Mouse (Mus musculus) C2C12 (cell line): Measurements from ENCODE around the gene Hmgxb4. TPM values are rescaled to one million over a fixed set of nuclear protein-coding genes. Genes with fewer than 3 reads are reported as not detected.

ENCODE experiments used
- H3K27me3 ChIP-seq: one replicate; pipeline ENCODE4 v1.6.1; 2011; ENCODE audit not compliant: control insufficient read depth, insufficient read depth, insufficient read length
- H3K36me3 ChIP-seq: one replicate; pipeline ENCODE4 v1.6.1; 2011; ENCODE audit not compliant: control insufficient read depth, insufficient read depth
- H3K4me3 ChIP-seq: one replicate; pipeline ENCODE4 v1.5.1; 2011; ENCODE audit warnings: mild to moderate bottlenecking, control low read depth; ENCODE audit not compliant: poor library complexity, insufficient read depth, severe bottlenecking
- H3K79me2 ChIP-seq: one replicate; pipeline ENCODE4 v1.6.1; 2011; ENCODE audit not compliant: control insufficient read depth, insufficient read depth
- H3K79me3 ChIP-seq: one replicate; pipeline ENCODE4 v1.6.1; 2011; ENCODE audit warnings: low read depth, control low read depth
- H3ac ChIP-seq: one replicate; pipeline ENCODE3; 2011; ENCODE audit warnings: low read depth; ENCODE audit not compliant: control insufficient read depth, insufficient read length
- CEBPB ChIP-seq: IDR thresholded peaks from one replicate; pipeline ENCODE4 v1.6.1; 2011; ENCODE audit warnings: low read depth, mild to moderate bottlenecking, control low read depth, moderate library complexity
- CTCF ChIP-seq: IDR thresholded peaks from one replicate; pipeline ENCODE4 v1.5.1; 2011; ENCODE audit not compliant: control insufficient read depth, insufficient read depth, insufficient read length
- FOSL1 ChIP-seq: IDR thresholded peaks from one replicate; pipeline ENCODE4 v1.8.0; 2011; ENCODE audit warnings: mild to moderate bottlenecking, low read length; ENCODE audit not compliant: poor library complexity, insufficient read depth, severe bottlenecking
- MAX ChIP-seq: IDR thresholded peaks from one replicate; pipeline ENCODE4 v1.6.1; 2011; ENCODE audit warnings: mild to moderate bottlenecking, control low read depth
- MYOD1 ChIP-seq: IDR thresholded peaks from one replicate; pipeline ENCODE4 v1.6.1; 2011; ENCODE audit warnings: low read depth; ENCODE audit not compliant: control insufficient read depth, insufficient read length
- MYOG ChIP-seq: IDR thresholded peaks from one replicate; pipeline ENCODE4 v1.6.1; 2011; ENCODE audit not compliant: control insufficient read depth, insufficient read length; ENCODE audit errors: extremely low read depth
- USF1 ChIP-seq: IDR thresholded peaks from one replicate; pipeline ENCODE4 v1.6.1; 2011; ENCODE audit warnings: low read depth, mild to moderate bottlenecking, control low read depth, moderate library complexity
- polyA plus RNA-seq: library from polyadenylated mRNA; unstranded; fragments of >200 nt; fragmentation: generic; extraction: Trizol; gene quantifications from one replicate; pipeline ENCODE4 v1.2.1, GENCODE M21; 2012; ENCODE audit warnings: missing spikeins

The Hmgxb4 gene
- polyA plus RNA-seq, 1 experiment = 12.0 TPM

DNA sequence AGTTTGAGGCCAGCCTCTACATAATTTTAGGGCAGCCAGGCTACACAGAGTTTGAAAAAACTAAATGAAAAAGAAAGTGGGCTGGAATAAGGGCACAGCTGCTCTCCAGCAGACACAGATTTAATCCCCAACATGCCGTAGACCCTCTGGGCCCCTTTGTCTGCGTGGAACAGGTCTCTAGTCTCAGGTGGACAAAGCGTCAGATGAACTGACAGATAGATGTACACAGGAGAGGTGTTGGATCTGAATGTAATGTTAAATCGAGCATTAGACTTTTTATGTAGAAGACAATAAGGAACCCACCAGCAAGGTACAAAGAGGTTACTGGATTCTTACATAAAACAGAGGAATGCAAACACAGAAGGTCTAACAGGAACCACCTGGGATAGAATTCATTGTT lies 32.7 kb downstream of the Hmgxb4 start:
- no peaks in the 10 kb centered on the region for H3K27me3 ChIP-seq
- H3K4me3 ChIP-seq = no peak overlapping the region
- H3ac ChIP-seq = no peak overlapping the region
- no peaks in the 10 kb centered on the region for H3K79me3 ChIP-seq
- peaks cover 80% of the 10 kb centered on the region for H3K36me3 ChIP-seq
- H3K79me2 ChIP-seq = no peaks in the 10 kb centered on the region
- TF ChIP-seq MAX (no peak), MYOD1 (no peak), CTCF (no peak), FOSL1 (no peak), CEBPB (no peak)

DNA sequence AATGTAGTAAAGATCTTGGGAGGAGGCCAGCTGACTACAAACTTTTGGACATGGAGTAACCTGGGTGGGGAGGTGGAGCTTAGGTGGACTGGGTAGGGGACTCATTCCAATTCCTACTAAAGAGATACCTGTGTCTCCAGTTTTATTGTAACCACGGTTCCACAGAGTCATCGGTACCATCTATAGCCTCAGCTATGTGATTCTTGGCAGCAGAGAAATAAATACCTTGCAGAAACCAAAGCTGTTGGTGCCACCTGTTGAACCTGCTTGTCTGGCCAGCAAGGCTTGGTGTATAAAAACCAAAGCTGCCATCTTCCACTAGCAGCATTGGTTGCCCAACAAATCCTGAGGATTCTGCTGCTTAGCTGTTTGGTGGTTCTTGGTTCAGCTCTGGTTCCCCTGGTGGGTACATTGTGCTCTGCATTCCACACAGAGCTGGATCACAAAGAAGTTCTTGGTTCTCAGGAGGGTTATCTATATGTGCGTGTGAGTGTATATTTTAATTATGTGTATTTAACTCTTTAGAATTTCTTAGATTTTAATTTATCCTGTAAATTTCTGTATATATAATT lies 37.4 kb downstream of the Hmgxb4 start:
- H3K4me3 ChIP-seq = no peak overlapping the region
- peaks cover 34% of the 10 kb centered on the region for H3K36me3 ChIP-seq
- TF ChIP-seq MYOD1 (no peak), CTCF (no peak), MAX (no peak), MYOG (no peak), USF1 (no peak), CEBPB (no peak), FOSL1 (no peak)
- H3K79me2 ChIP-seq = no peaks in the 10 kb centered on the region
- no peaks in the 10 kb centered on the region for H3K27me3 ChIP-seq
- no peak overlapping the region for H3ac ChIP-seq
- no peaks in the 10 kb centered on the region for H3K79me3 ChIP-seq

GRCm38 (mm10) chr8:75032961-75033360 lies 39.8 kb downstream of the Hmgxb4 start:
- Histone ChIP-seq H3K79me2 (no peaks in the 10 kb centered on the region), H3K4me3 (no peak overlapping the region), H3K79me3 (no peaks in the 10 kb centered on the region), H3ac (no peak overlapping the region), H3K27me3 (no peaks in the 10 kb centered on the region), H3K36me3 (peaks cover 17% of the 10 kb centered on the region)
- no peak for TF ChIP-seq MYOG
- TF ChIP-seq USF1 = no peak
- TF ChIP-seq CEBPB = no peak
- TF ChIP-seq MYOD1 = no peak
- TF ChIP-seq FOSL1 = no peak
- TF ChIP-seq MAX = no peak
- TF ChIP-seq CTCF = no peak

GRCm38 (mm10) chr8:75033511-75034243 lies 40.5 kb downstream of the Hmgxb4 start, which contains the start of gene Tom1:
Gene Tom1 (plus strand): TSS chr8:75033705.
- peak; percentile 7 for TF ChIP-seq MAX
- no peak for TF ChIP-seq CTCF
- TF ChIP-seq USF1 = peak; percentile 85
- Histone ChIP-seq H3K4me3 (peak within 1 kb of the TSS; percentile 40), H3ac (peak within 1 kb of the TSS; percentile 81), H3K79me3 (no peaks in the 10 kb centered on the region), H3K27me3 (no peaks in the 10 kb centered on the region), H3K79me2 (no peaks in the 10 kb centered on the region), H3K36me3 (peaks cover 10% of the 10 kb centered on the region)

DNA sequence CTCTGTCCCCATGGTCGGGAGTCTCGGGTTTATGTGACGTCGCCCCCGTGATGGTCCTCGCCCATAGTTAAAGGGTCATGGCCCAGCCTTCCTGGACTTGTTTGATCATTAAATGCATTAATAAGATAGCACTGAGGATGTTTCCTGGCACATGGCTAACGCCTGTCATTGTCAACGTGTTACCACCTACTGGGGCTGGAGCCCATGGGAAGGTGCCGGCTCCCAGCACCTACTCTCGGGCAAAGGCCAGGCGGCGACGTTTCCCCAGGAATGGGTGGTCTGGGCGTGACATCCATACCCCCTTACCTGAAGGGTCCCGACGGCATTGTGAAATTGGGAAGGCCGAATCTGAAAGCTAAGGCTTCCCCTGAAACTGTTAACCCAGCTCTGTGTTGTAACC lies 41.1 kb downstream of the Hmgxb4 start:
- no peak for TF ChIP-seq MAX
- TF ChIP-seq MYOG = no peak
- no peak for TF ChIP-seq MYOD1
- no peak for TF ChIP-seq CEBPB
- TF ChIP-seq CTCF = no peak
- TF ChIP-seq USF1 = no peak
- TF ChIP-seq FOSL1 = no peak
- H3ac ChIP-seq = peak overlapping the region; percentile 66
- H3K79me3 ChIP-seq = no peaks in the 10 kb centered on the region
- H3K27me3 ChIP-seq = no peaks in the 10 kb centered on the region
- H3K79me2 ChIP-seq = no peaks in the 10 kb centered on the region
- H3K36me3 ChIP-seq = peaks cover 8% of the 10 kb centered on the region
- peak overlapping the region; percentile 40 for H3K4me3 ChIP-seq

GRCm38 (mm10) chr8:75035640-75036039 lies 42.5 kb downstream of the Hmgxb4 start:
- Histone ChIP-seq H3K27me3 (no peaks in the 10 kb centered on the region), H3ac (no peak overlapping the region), H3K79me2 (no peaks in the 10 kb centered on the region), H3K36me3 (no peaks in the 10 kb centered on the region), H3K4me3 (no peak overlapping the region), H3K79me3 (no peaks in the 10 kb centered on the region)
- TF ChIP-seq MAX (no peak), USF1 (no peak), CEBPB (no peak), MYOD1 (no peak), MYOG (no peak), CTCF (no peak), FOSL1 (no peak)
